Mouse (Mus musculus) cerebellum, adult 9-10 months (tissue): ENCODE measurements around the gene Cbx1.
"Not testable (repeated sequence)": the region's sequence is repeated elsewhere in the genome, so short reads cannot be mapped to it uniquely, and the experiment has no call there.

Experiments
- DNase-seq: peaks from one replicate; pipeline ENCODE4 v3.0.0; 2022

The Cbx1 gene

GRCm38 (mm10) chr11:96839877-96840276, 51.0 kb downstream of the Cbx1 start:
- DNase-seq, result no peak

- DNase-seq, result no peak
Measured at GRCm38 (mm10) chr11:96840290-96840689, 51.4 kb downstream of the Cbx1 start.

- no peak for DNase-seq
Measured at GRCm38 (mm10) chr11:96843627-96844026, 54.7 kb downstream of the Cbx1 start.

- no peak for DNase-seq
Measured at GRCm38 (mm10) chr11:96847240-96847639, 58.3 kb downstream of the Cbx1 start.

GRCm38 (mm10) chr11:96848694-96849093, 59.8 kb downstream of the Cbx1 start:
- no peak for DNase-seq

- not testable (repeated sequence) for DNase-seq
Measured at GRCm38 (mm10) chr11:96849145-96849544, 60.2 kb downstream of the Cbx1 start.

- DNase-seq, result no peak
Measured at GRCm38 (mm10) chr11:96849681-96850467, 60.9 kb downstream of the Cbx1 start, which contains the start of gene Copz2. Gene Copz2 (plus strand): TSS chr11:96849870.

- DNase-seq, result no peak
Measured at GRCm38 (mm10) chr11:96857446-96857845, 68.5 kb downstream of the Cbx1 start.
